Mouse (Mus musculus) liver, embryonic 14.5 days (tissue): ENCODE measurements around the gene Gpr50.

Source experiments
- CTCF ChIP-seq: IDR thresholded peaks from 2 replicates; pipeline ENCODE4 v1.5.1; 2016; ENCODE audit warnings: antibody characterized with exemption, low read depth, control low read depth
- EP300 ChIP-seq: IDR thresholded peaks from 2 replicates; pipeline ENCODE4 v1.6.1; 2016; ENCODE audit warnings: antibody characterized with exemption, low read depth

DNA sequence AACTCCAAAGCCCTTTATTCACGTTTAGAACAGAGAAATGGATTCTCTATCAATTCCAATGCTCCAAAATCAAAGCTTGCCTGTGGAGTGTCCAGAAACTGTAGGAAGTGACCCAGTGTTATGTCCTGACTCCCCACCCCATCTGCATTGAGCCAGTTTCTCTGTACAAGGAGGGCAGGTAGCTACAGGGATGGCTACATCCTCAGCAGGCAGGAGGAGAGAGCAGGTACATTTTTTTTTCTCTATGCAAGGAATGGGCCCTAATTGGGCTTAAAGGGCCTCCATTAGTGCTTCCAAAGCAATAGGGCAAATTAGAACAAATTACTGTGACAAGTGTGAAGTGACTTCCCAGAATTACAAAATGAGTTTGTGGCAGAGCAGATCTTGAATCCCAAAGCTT is 15.0 kb upstream of the Gpr50 start:
- TF ChIP-seq CTCF (no peak), EP300 (no peak)
